ENCODE assay signal across 10 mouse cellular contexts in genomic region chr5:144400821-144401220, GRCm38 (mm10).
"Had no signal": no experiment of that assay in that cellular context is flagged by ENCODE, and none has a peak within 500 bp of the region (broad histone marks: within the 10 kb centered on the region; RNA-seq: fewer than 3 reads in every experiment).

No protein-coding gene starts in this region.

- H3K4me2 ChIP-seq: limb, embryonic 15.5 days; liver, embryonic 12.5 days; lung, embryonic 14.5 days; neural tube, embryonic 13.5 days had no signal

- H3K36me3 ChIP-seq: limb, embryonic 15.5 days; liver, embryonic 12.5 days; neural tube, embryonic 13.5 days had no signal

- H3K9ac ChIP-seq: limb, embryonic 15.5 days; liver, embryonic 12.5 days; lung, embryonic 14.5 days; neural tube, embryonic 13.5 days had no signal

- H3K9me3 ChIP-seq: limb, embryonic 15.5 days; neural tube, embryonic 13.5 days had no signal

- DNase-seq: kidney, postnatal 14 days; lung, embryonic 14.5 days; lung, postnatal 14 days; midbrain, embryonic 14.5 days; thymus, postnatal 4 days had no signal

- H3K4me3 ChIP-seq: limb, embryonic 15.5 days; liver, embryonic 12.5 days; neural tube, embryonic 13.5 days had no signal

- ATAC-seq: liver, embryonic 12.5 days had no signal

- H3K4me1 ChIP-seq: liver, embryonic 12.5 days had no signal

- H3K27ac ChIP-seq: limb, embryonic 15.5 days; liver, embryonic 12.5 days; macrophage; neural tube, embryonic 13.5 days; stomach, postnatal 0 days had no signal

- H3K27me3 ChIP-seq: limb, embryonic 15.5 days; liver, embryonic 12.5 days; neural tube, embryonic 13.5 days had no signal
